Mouse (Mus musculus): ENCODE measurements around the gene Cfap73. TPM values are rescaled to one million over a fixed set of nuclear protein-coding genes. Genes with fewer than 3 reads are reported as not detected.

Gene Cfap73
- total and polyA plus RNA-seq, 3 experiments = 0.26 TPM; not detected in 2

GRCm38 (mm10) chr5:120615903-120616302, 18.1 kb downstream of the Cfap73 start:
- Histone ChIP-seq H3K27me3 (replicated peaks) (no peaks in the 10 kb centered on the region), H3K4me3 (replicated peaks in 1 of 3; ENCODE audit: low read depth in 2 of 3, low read length in 2 of 3, poor library complexity in 1 of 3) (no peak overlapping the region), H3K79me2 (replicated peaks; ENCODE audit: control insufficient read depth, extremely low read depth, insufficient read depth, poor library complexity, severe bottlenecking) (peaks cover 35% of the 10 kb centered on the region), H3K9ac (ENCODE audit: insufficient read depth, low read depth) (no peak overlapping the region), H3K9me3 (replicated peaks; ENCODE audit: low read length) (peaks cover 2% of the 10 kb centered on the region), H3K27ac (ENCODE audit: insufficient read depth, low read depth) (no peak overlapping the region), H3K4me2 (ENCODE audit: insufficient read depth, low read depth, poor library complexity, severe bottlenecking) (no peak overlapping the region), H3K36me3 (replicated peaks in 1 of 2; ENCODE audit: control insufficient read depth in 1 of 2, insufficient read depth in 1 of 2, low read length in 1 of 2) (peaks cover 41 to 65% of the 10 kb centered on the region in 2 experiments), H3K4me1 (ENCODE audit: control insufficient read depth in 1 of 2, insufficient read depth in 2 of 2) (peaks cover 18 to 45% of the 10 kb centered on the region in 2 experiments)
- TF ChIP-seq SMC3 (IDR thresholded peaks at IDR 0.05; ENCODE audit: low read depth, low read length) (peak; percentile 23), POLR2A (IDR thresholded peaks at IDR 0.05; ENCODE audit: low read depth, low read length) (no peak), TBP (conservative IDR thresholded peaks at IDR 0.05; ENCODE audit: low read depth, low read length) (no peak), POLR2AphosphoS2 (IDR thresholded peaks at IDR 0.05; ENCODE audit: low read depth, low read length) (no peak), IRF4 (IDR thresholded peaks at IDR 0.05; ENCODE audit: low read depth, low read length) (no peak), CTCF (conservative IDR thresholded peaks at IDR 0.05 in 1 of 2, IDR thresholded peaks at IDR 0.05 in 1 of 2; ENCODE audit: low read depth in 2 of 2, low read length in 2 of 2) (peak; percentile 61 to 78), MYC (IDR thresholded peaks at IDR 0.05; ENCODE audit: low read depth, low read length) (no peak), CHD2 (IDR thresholded peaks at IDR 0.05; ENCODE audit: low read length) (no peak), RAD21 (IDR thresholded peaks at IDR 0.05; ENCODE audit: low read depth, low read length) (peak; percentile 7), UBTF (IDR thresholded peaks at IDR 0.05; ENCODE audit: low read depth, low read length) (no peak), EP300 (IDR thresholded peaks at IDR 0.05; ENCODE audit: low read length) (no peak), SIN3A (IDR thresholded peaks at IDR 0.05; ENCODE audit: low read length) (no peak)
- in situ Hi-C loops (cut with MboI; ENCODE audit: low pct_ligation_motif_present, low pct_unique_long_range_greater_than_20kb, low sequenced_read_pairs) (loop anchor here (5.0 to 25.0 kb wide), 3 partner anchors 96 to 479 kb away; partner anchors contain the start of gene Dtx1), dilution Hi-C loops (cut with MboI; ENCODE audit: extremely low pct_ligation_motif_present, extremely low pct_unique_long_range_greater_than_20kb, low sequenced_read_pairs) (no loop called here)
- peak; percentile 50 for DNase-seq (ENCODE audit: extremely low read depth)

- peak; percentile 100 for DNase-seq (ENCODE audit: extremely low read depth)
- Histone ChIP-seq H3K27me3 (replicated peaks) (no peaks in the 10 kb centered on the region), H3K4me2 (ENCODE audit: insufficient read depth, low read depth, poor library complexity, severe bottlenecking) (peak overlapping the region; percentile 32; the same call in 1 of the 2 replicates), H3K36me3 (replicated peaks in 1 of 2; ENCODE audit: control insufficient read depth in 1 of 2, insufficient read depth in 1 of 2, low read length in 1 of 2) (peaks cover 16 to 58% of the 10 kb centered on the region in 2 experiments), H3K27ac (ENCODE audit: insufficient read depth, low read depth) (peak overlapping the region; percentile 73), H3K9ac (ENCODE audit: insufficient read depth, low read depth) (peak overlapping the region; percentile 74), H3K9me3 (replicated peaks; ENCODE audit: low read length) (peaks cover 2% of the 10 kb centered on the region), H3K4me3 (replicated peaks in 1 of 3; ENCODE audit: low read depth in 2 of 3, low read length in 2 of 3, poor library complexity in 1 of 3) (peak overlapping the region; percentile 80 to 98 (median 88)), H3K79me2 (replicated peaks; ENCODE audit: control insufficient read depth, extremely low read depth, insufficient read depth, poor library complexity, severe bottlenecking) (peaks cover 35% of the 10 kb centered on the region), H3K4me1 (ENCODE audit: control insufficient read depth in 1 of 2, insufficient read depth in 2 of 2) (peaks cover 5 to 21% of the 10 kb centered on the region in 2 experiments; a peak in 3 of 4 replicates)
- dilution Hi-C loops (cut with MboI; ENCODE audit: extremely low pct_ligation_motif_present, extremely low pct_unique_long_range_greater_than_20kb, low sequenced_read_pairs) (no loop called here), in situ Hi-C loops (cut with MboI; ENCODE audit: low pct_ligation_motif_present, low pct_unique_long_range_greater_than_20kb, low sequenced_read_pairs) (loop anchor here (25.0 kb wide), 2 partner anchors 351 to 476 kb away; no protein-coding TSS in a partner anchor)
- TF ChIP-seq SIN3A (IDR thresholded peaks at IDR 0.05; ENCODE audit: low read length) (peak; percentile 66), MYC (IDR thresholded peaks at IDR 0.05; ENCODE audit: low read depth, low read length) (peak; percentile 89; the same call in 1 of the 2 replicates), CTCF (conservative IDR thresholded peaks at IDR 0.05 in 1 of 2, IDR thresholded peaks at IDR 0.05 in 1 of 2; ENCODE audit: low read depth in 2 of 2, low read length in 2 of 2) (no peak), EP300 (IDR thresholded peaks at IDR 0.05; ENCODE audit: low read length) (no peak), MAFK (IDR thresholded peaks at IDR 0.05; ENCODE audit: insufficient replicate concordance, low read length) (no peak), PAX5 (IDR thresholded peaks at IDR 0.05; ENCODE audit: low read length) (no peak), ZC3H11A (IDR thresholded peaks at IDR 0.05; ENCODE audit: low read depth, low read length) (no peak), TCF12 (IDR thresholded peaks at IDR 0.05; ENCODE audit: low read depth, low read length) (peak; percentile 80), UBTF (IDR thresholded peaks at IDR 0.05; ENCODE audit: low read depth, low read length) (no peak), NELFE (IDR thresholded peaks at IDR 0.05; ENCODE audit: low read depth, low read length) (peak; percentile 98), MAX (IDR thresholded peaks at IDR 0.05; ENCODE audit: low read length) (peak; percentile 81), HCFC1 (IDR thresholded peaks at IDR 0.05; ENCODE audit: low read depth, low read length) (peak; percentile 66), USF2 (conservative IDR thresholded peaks at IDR 0.05; ENCODE audit: low read depth, low read length) (no peak), POLR2A (IDR thresholded peaks at IDR 0.05; ENCODE audit: low read depth, low read length) (peak; percentile 97), GABPA (IDR thresholded peaks at IDR 0.05; ENCODE audit: insufficient replicate concordance, low read depth, low read length) (no peak), TBP (conservative IDR thresholded peaks at IDR 0.05; ENCODE audit: low read depth, low read length) (no peak), JUND (conservative IDR thresholded peaks at IDR 0.05; ENCODE audit: low read depth, low read length) (no peak), USF1 (IDR thresholded peaks at IDR 0.05; ENCODE audit: low read depth, low read length) (no peak), ZNF384 (IDR thresholded peaks at IDR 0.05; ENCODE audit: low read depth, low read length) (no peak), ETS1 (conservative IDR thresholded peaks at IDR 0.05; ENCODE audit: low read depth, low read length) (no peak), RCOR1 (conservative IDR thresholded peaks at IDR 0.05; ENCODE audit: low read depth, low read length) (no peak), ELF1 (IDR thresholded peaks at IDR 0.05; ENCODE audit: low read depth, low read length) (peak; percentile 96), SMC3 (IDR thresholded peaks at IDR 0.05; ENCODE audit: low read depth, low read length) (no peak), E2F4 (IDR thresholded peaks at IDR 0.05; ENCODE audit: insufficient replicate concordance, low read depth, low read length) (no peak), RAD21 (IDR thresholded peaks at IDR 0.05; ENCODE audit: low read depth, low read length) (no peak), ZMIZ1 (IDR thresholded peaks at IDR 0.05; ENCODE audit: low read depth, low read length) (peak; percentile 91)
These were observed 21.0 kb downstream of the Cfap73 start for GRCm38 (mm10) chr5:120612822-120613604.

Data from CH12.LX (cell line).